Mouse (Mus musculus) embryonic facial prominence, embryonic 11.5 days (tissue): ENCODE results near the gene 4933417A18Rik. TPM values are rescaled to one million over a fixed set of nuclear protein-coding genes. Genes with fewer than 3 reads are reported as not detected.

Experiments
- polyA plus RNA-seq: library from polyadenylated mRNA; unstranded; fragments of >200 nt; fragmentation: Nextera tagmentation; extraction: Ambion mirVana; gene quantifications from 2 replicates; pipeline ENCODE4 v1.2.1, GENCODE M21; 2014

4933417A18Rik gene
- polyA plus RNA-seq, 1 experiment from 2014 or later, result not detected

Other genes with a start within 250 kb of the 4933417A18Rik start
- not detected in 2 replicates for gene Fam50b, start 189.6 kb upstream of the 4933417A18Rik start, polyA plus RNA-seq
- gene Prpf4b, start 49.1 kb upstream of the 4933417A18Rik start, polyA plus RNA-seq, result 101 and 121 TPM in 2 replicates
- gene Fam217a, start 99 bp upstream of the 4933417A18Rik start, polyA plus RNA-seq, result 0.83 and 1.6 TPM in 2 replicates
- gene Eci3, start 39.4 kb downstream of the 4933417A18Rik start, polyA plus RNA-seq, result 0.88 and 1.7 TPM in 2 replicates
- 143 and 147 TPM in 2 replicates for gene Eci2, start 102.7 kb downstream of the 4933417A18Rik start, polyA plus RNA-seq